Mouse (Mus musculus): ENCODE measurements around the gene Rybp. TPM values are rescaled to one million over a fixed set of nuclear protein-coding genes. Genes with fewer than 3 reads are reported as not detected.

Rybp gene
- polyA plus RNA-seq, 1 experiment from 2014 or later: 13.5 TPM

DNA sequence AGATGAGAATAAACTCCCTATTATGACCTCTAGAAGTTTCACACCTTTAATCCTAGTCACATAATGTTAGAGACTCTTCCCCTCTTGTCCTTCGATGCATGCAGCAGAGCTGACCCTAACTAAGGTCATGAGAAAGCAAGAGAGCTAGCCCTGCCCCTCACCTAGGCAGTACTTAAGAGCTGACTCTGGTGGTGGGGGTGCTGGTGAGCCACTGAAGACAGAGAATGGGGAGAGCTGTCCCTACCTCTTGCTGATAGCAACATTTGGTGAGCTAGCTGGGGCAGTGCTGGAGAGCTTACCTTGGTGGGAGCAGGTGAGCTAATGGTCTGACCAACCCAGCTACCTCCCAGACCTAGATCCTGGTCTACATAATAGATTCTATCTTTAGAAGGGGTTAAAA lies 8.4 kb downstream of the Rybp start:
- no peaks in the 10 kb centered on the region for H3K27me3 ChIP-seq (replicated peaks; ENCODE audit: control insufficient read depth, insufficient read depth, low read length)
- no peaks in the 10 kb centered on the region for H3K9me3 ChIP-seq (ENCODE audit: control insufficient read depth)
- TF ChIP-seq CTCF (IDR thresholded peaks at IDR 0.05; ENCODE audit: low read depth): no peak
- H3K27ac ChIP-seq (ENCODE audit: low read depth, low read length): no peak overlapping the region
- H3K9ac ChIP-seq (ENCODE audit: low read depth, low read length): no peak overlapping the region
- H3K36me3 ChIP-seq (ENCODE audit: control insufficient read depth, insufficient read depth): no peaks in the 10 kb centered on the region
- 83% methylated on average over 1 of the region's 1 CpGs for WGBS
- no peak overlapping the region for H3K4me2 ChIP-seq (replicated peaks; ENCODE audit: low read depth)
- no peak overlapping the region for H3K4me3 ChIP-seq (ENCODE audit: low read depth, low read length)
- no peaks in the 10 kb centered on the region for H3K4me1 ChIP-seq (replicated peaks; ENCODE audit: control insufficient read depth, insufficient read depth, low read length)
- no peak for ATAC-seq

DNA sequence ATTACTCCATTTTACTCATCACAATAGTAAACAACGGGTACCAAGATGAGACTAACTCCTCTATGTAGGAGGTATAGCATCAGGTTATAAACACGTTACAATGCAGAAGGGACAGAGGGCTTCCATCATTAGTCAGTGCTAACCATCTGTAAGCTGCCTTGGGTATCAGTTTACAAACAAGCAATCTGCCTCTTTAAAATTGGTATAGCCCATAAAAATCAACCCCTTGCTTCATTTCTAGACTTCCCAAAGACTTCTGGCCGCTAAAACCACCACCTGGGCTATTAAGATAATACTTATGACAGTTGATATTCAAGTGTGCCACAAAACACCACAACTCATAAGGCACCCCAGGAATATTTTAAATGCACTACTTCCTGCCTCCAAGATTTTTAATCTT lies 10.9 kb downstream of the Rybp start:
- Histone ChIP-seq H3K4me1 (replicated peaks; ENCODE audit: control insufficient read depth, insufficient read depth, low read length) (no peaks in the 10 kb centered on the region), H3K9ac (ENCODE audit: low read depth, low read length) (no peak overlapping the region), H3K27ac (ENCODE audit: low read depth, low read length) (no peak overlapping the region), H3K9me3 (ENCODE audit: control insufficient read depth) (no peaks in the 10 kb centered on the region), H3K36me3 (ENCODE audit: control insufficient read depth, insufficient read depth) (no peaks in the 10 kb centered on the region), H3K27me3 (replicated peaks; ENCODE audit: control insufficient read depth, insufficient read depth, low read length) (no peaks in the 10 kb centered on the region), H3K4me2 (replicated peaks; ENCODE audit: low read depth) (no peak overlapping the region), H3K4me3 (ENCODE audit: low read depth, low read length) (no peak overlapping the region)
- 79% methylated on average over 3 of the region's 3 CpGs for WGBS
- TF ChIP-seq CTCF (IDR thresholded peaks at IDR 0.05; ENCODE audit: low read depth): no peak
- ATAC-seq: no peak

DNA sequence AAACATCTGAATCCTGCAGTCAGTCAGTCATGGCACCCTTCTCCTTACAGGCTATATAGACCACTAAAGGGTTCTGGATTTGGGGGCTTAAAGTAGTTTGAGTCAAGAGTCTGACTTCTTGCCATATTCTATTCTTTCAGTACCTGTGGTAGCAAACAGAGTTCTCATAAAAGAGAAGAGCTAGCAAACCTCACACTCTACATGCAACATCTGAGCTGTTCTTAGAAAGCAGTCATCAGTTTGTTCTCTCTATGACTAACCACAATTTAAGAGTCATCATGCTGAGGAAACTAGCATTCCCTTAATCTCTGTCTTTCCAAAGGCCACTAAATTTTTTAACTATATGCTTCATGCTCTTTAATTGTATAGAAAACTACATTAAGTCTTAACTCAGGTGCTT lies 11.6 kb downstream of the Rybp start:
- no peaks in the 10 kb centered on the region for H3K27me3 ChIP-seq (replicated peaks; ENCODE audit: control insufficient read depth, insufficient read depth, low read length)
- H3K4me1 ChIP-seq (replicated peaks; ENCODE audit: control insufficient read depth, insufficient read depth, low read length): no peaks in the 10 kb centered on the region
- no peak overlapping the region for H3K4me3 ChIP-seq (ENCODE audit: low read depth, low read length)
- no peaks in the 10 kb centered on the region for H3K36me3 ChIP-seq (ENCODE audit: control insufficient read depth, insufficient read depth)
- ATAC-seq: no peak
- no peak overlapping the region for H3K27ac ChIP-seq (ENCODE audit: low read depth, low read length)
- TF ChIP-seq CTCF (IDR thresholded peaks at IDR 0.05; ENCODE audit: low read depth): no peak
- no peak overlapping the region for H3K9ac ChIP-seq (ENCODE audit: low read depth, low read length)
- no peak overlapping the region for H3K4me2 ChIP-seq (replicated peaks; ENCODE audit: low read depth)
- no peaks in the 10 kb centered on the region for H3K9me3 ChIP-seq (ENCODE audit: control insufficient read depth)

DNA sequence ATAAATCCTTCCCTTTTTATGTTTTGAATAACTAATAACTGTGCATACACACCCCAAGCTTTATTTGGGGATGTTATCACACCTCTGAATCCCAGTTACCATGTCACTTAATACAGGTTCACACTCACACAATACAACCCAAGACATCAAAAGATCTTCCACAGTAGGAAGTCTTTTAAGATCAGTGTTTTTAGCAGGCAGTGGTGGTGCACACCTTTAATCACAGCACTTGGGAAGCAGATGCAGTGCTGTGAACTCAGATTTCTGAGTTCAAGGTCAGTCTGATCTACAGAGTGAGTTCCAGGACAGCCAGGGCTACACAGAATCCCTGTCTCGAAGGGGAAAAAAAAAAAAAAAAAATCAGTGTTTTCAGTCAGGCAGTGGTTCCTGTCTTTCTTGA lies 13.7 kb downstream of the Rybp start:
- no peak overlapping the region for H3K9ac ChIP-seq (ENCODE audit: low read depth, low read length)
- 42% methylated on average over 1 of the region's 1 CpGs for WGBS
- H3K4me1 ChIP-seq (replicated peaks; ENCODE audit: control insufficient read depth, insufficient read depth, low read length): no peaks in the 10 kb centered on the region
- H3K36me3 ChIP-seq (ENCODE audit: control insufficient read depth, insufficient read depth): no peaks in the 10 kb centered on the region
- H3K4me3 ChIP-seq (ENCODE audit: low read depth, low read length): no peak overlapping the region
- TF ChIP-seq CTCF (IDR thresholded peaks at IDR 0.05; ENCODE audit: low read depth): no peak
- H3K4me2 ChIP-seq (replicated peaks; ENCODE audit: low read depth): no peak overlapping the region
- no peaks in the 10 kb centered on the region for H3K27me3 ChIP-seq (replicated peaks; ENCODE audit: control insufficient read depth, insufficient read depth, low read length)
- ATAC-seq: no peak
- H3K27ac ChIP-seq (ENCODE audit: low read depth, low read length): no peak overlapping the region
- no peaks in the 10 kb centered on the region for H3K9me3 ChIP-seq (ENCODE audit: control insufficient read depth)

DNA sequence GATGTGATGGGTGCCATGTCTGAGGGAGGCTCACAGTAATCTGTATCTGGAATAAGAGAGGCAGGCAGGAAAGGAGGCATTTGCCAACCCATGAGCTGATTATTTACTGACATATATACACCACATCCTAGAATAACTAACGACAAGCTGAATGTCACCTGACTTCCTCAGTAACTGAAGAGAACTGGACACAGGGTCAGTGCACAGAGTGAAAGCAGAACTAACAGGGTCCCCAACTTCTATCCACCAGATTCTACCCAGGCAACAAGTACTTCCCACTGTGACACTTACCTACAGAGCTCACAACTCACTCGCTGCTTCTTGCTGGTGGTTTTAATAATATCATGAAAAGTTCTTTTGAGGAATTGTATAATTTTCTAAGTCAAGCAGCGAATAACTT lies 15.3 kb downstream of the Rybp start:
- no peaks in the 10 kb centered on the region for H3K36me3 ChIP-seq (ENCODE audit: control insufficient read depth, insufficient read depth)
- WGBS: 72% methylated on average over 3 of the region's 3 CpGs
- H3K4me1 ChIP-seq (replicated peaks; ENCODE audit: control insufficient read depth, insufficient read depth, low read length): no peaks in the 10 kb centered on the region
- no peak overlapping the region for H3K9ac ChIP-seq (ENCODE audit: low read depth, low read length)
- H3K27me3 ChIP-seq (replicated peaks; ENCODE audit: control insufficient read depth, insufficient read depth, low read length): no peaks in the 10 kb centered on the region
- TF ChIP-seq CTCF (IDR thresholded peaks at IDR 0.05; ENCODE audit: low read depth): no peak
- H3K4me3 ChIP-seq (ENCODE audit: low read depth, low read length): no peak overlapping the region
- no peaks in the 10 kb centered on the region for H3K9me3 ChIP-seq (ENCODE audit: control insufficient read depth)
- no peak for ATAC-seq
- no peak overlapping the region for H3K27ac ChIP-seq (ENCODE audit: low read depth, low read length)
- no peak overlapping the region for H3K4me2 ChIP-seq (replicated peaks; ENCODE audit: low read depth)

DNA sequence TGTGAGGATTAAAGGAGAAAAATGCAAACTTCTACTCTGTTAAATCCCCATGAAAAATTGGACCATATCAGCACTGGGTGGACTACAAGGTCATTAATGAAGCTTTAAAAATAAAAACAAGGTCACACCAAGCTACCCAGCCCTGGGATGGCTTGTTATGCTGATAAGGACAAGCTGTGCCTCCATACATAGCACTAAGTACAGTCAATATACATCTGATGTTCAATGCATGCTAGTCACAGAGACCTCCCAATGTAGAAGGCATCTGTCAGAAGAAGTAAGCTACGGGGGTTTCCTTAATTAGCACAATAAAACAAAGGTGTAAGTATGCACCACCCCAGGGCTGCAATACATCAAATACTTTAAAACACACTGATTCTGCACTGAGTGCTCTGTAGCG lies 16.5 kb downstream of the Rybp start:
- Histone ChIP-seq H3K27me3 (replicated peaks; ENCODE audit: control insufficient read depth, insufficient read depth, low read length) (no peaks in the 10 kb centered on the region), H3K9ac (ENCODE audit: low read depth, low read length) (no peak overlapping the region), H3K4me2 (replicated peaks; ENCODE audit: low read depth) (no peak overlapping the region), H3K9me3 (ENCODE audit: control insufficient read depth) (no peaks in the 10 kb centered on the region), H3K4me1 (replicated peaks; ENCODE audit: control insufficient read depth, insufficient read depth, low read length) (no peaks in the 10 kb centered on the region), H3K4me3 (ENCODE audit: low read depth, low read length) (no peak overlapping the region), H3K36me3 (ENCODE audit: control insufficient read depth, insufficient read depth) (no peaks in the 10 kb centered on the region), H3K27ac (ENCODE audit: low read depth, low read length) (no peak overlapping the region)
- ATAC-seq: no peak
- WGBS: 78% methylated on average over 2 of the region's 2 CpGs
- TF ChIP-seq CTCF (IDR thresholded peaks at IDR 0.05; ENCODE audit: low read depth): no peak

- Histone ChIP-seq H3K4me2 (replicated peaks; ENCODE audit: low read depth) (no peak overlapping the region), H3K36me3 (ENCODE audit: control insufficient read depth, insufficient read depth) (no peaks in the 10 kb centered on the region), H3K4me1 (replicated peaks; ENCODE audit: control insufficient read depth, insufficient read depth, low read length) (no peaks in the 10 kb centered on the region; the same call in 1 of the 2 replicates), H3K4me3 (ENCODE audit: low read depth, low read length) (no peak overlapping the region), H3K27me3 (replicated peaks; ENCODE audit: control insufficient read depth, insufficient read depth, low read length) (no peaks in the 10 kb centered on the region), H3K27ac (ENCODE audit: low read depth, low read length) (no peak overlapping the region), H3K9me3 (ENCODE audit: control insufficient read depth) (no peaks in the 10 kb centered on the region), H3K9ac (ENCODE audit: low read depth, low read length) (no peak overlapping the region)
- no peak for TF ChIP-seq CTCF (IDR thresholded peaks at IDR 0.05; ENCODE audit: low read depth)
- no peak for ATAC-seq
- WGBS: 94% methylated on average over 1 of the region's 1 CpGs
Measured at GRCm38 (mm10) chr6:100259607-100260006, 27.7 kb downstream of the Rybp start.

Measured in intestine, postnatal 0 days (tissue).